Mouse (Mus musculus) kidney, postnatal 0 days (tissue): ENCODE results near the gene Rem1. TPM values are rescaled to one million over a fixed set of nuclear protein-coding genes. Genes with fewer than 3 reads are reported as not detected.

Source experiments
- ATAC-seq: fragments of 200-750 bp; cut with Nextera tagmentation; replicated peaks from 2 replicates; pipeline ENCODE4 v1.8.0; 2017; ENCODE audit warnings: low read depth, moderate number of reproducible peaks, moderate TSS enrichment, moderate library complexity; ENCODE audit not compliant: low FRiP score
- DNase-seq: peaks from one replicate; pipeline ENCODE4 v3.0.0-alpha.2; 2016; ENCODE audit warnings: low spot score
- H3K27ac ChIP-seq: fragments of 300-500 bp; sonication (generic); 2 replicates; pipeline ENCODE4 v1.5.1; 2014; ENCODE audit warnings: mild to moderate bottlenecking
- H3K27me3 ChIP-seq: fragments of 300-500 bp; sonication (generic); 2 replicates; pipeline ENCODE4 v1.6.1; 2014; ENCODE audit warnings: low read length, mixed read lengths; ENCODE audit not compliant: insufficient read depth
- H3K36me3 ChIP-seq: fragments of 300-500 bp; sonication (generic); 2 replicates; pipeline ENCODE4 v1.6.1; 2014; ENCODE audit warnings: low read length, mixed read lengths; ENCODE audit not compliant: insufficient read depth
- H3K4me1 ChIP-seq: fragments of 300-500 bp; sonication (generic); replicated peaks from 2 replicates; pipeline ENCODE4 v1.6.1; 2014; ENCODE audit warnings: antibody characterized with exemption, low read length, mixed read lengths; ENCODE audit not compliant: insufficient read depth
- H3K4me2 ChIP-seq: fragments of 300-500 bp; sonication (generic); 2 replicates; pipeline ENCODE4 v1.6.1; 2014; ENCODE audit warnings: mild to moderate bottlenecking, low read length, moderate library complexity, mixed read lengths
- H3K4me3 ChIP-seq: fragments of 300-500 bp; sonication (generic); replicated peaks from 2 replicates; pipeline ENCODE4 v1.5.1; 2014; ENCODE audit warnings: low read depth, low read length
- H3K9ac ChIP-seq: fragments of 300-500 bp; sonication (generic); 2 replicates; pipeline ENCODE4 v1.6.1; 2014; ENCODE audit warnings: low read depth, low read length
- H3K9me3 ChIP-seq: fragments of 300-500 bp; sonication (generic); replicated peaks from 2 replicates; pipeline ENCODE4 v1.6.1; 2016; ENCODE audit warnings: low read length, inconsistent platforms, mixed read lengths
- CTCF ChIP-seq: IDR thresholded peaks from 2 replicates; pipeline ENCODE4 v1.5.1; 2016; ENCODE audit warnings: antibody characterized with exemption, low read depth, mild to moderate bottlenecking, moderate library complexity
- WGBS: fragments of 180-500 bp; shearing (Covaris S2); extraction: QIAGEN DNeasy Blood & Tissue Kit; methylation state at CpG from one replicate; pipeline ENCODE4 v1.1.7; 2014; 5-methylcytosine and 5-hydroxymethylcytosine counted together
- polyA plus RNA-seq: library from polyadenylated mRNA; unstranded; fragments of >200 nt; fragmentation: Nextera tagmentation; extraction: Ambion mirVana; gene quantifications from 2 replicates; pipeline ENCODE4 v1.2.1, GENCODE M21; 2015

The Rem1 gene
- polyA plus RNA-seq, 1 experiment from 2014 or later, result 48.3 TPM

GRCm38 (mm10) chr2:152599299-152599698 lies 27.5 kb upstream of the Rem1 start, which contains the start of gene Defb45:
Gene Defb45 (minus strand): TSS chr2:152599399.
- Histone ChIP-seq H3K27me3 (no peaks in the 10 kb centered on the region), H3K36me3 (no peaks in the 10 kb centered on the region), H3K4me1 (no peaks in the 10 kb centered on the region), H3K4me2 (no peak within 1 kb of the TSS), H3K9ac (no peak within 1 kb of the TSS), H3K27ac (no peak within 1 kb of the TSS), H3K9me3 (no peaks in the 10 kb centered on the region), H3K4me3 (no peak within 1 kb of the TSS)
- 57% methylated on average over 7 of the region's 7 CpGs for WGBS
- TF ChIP-seq CTCF, result no peak
- DNase-seq (no peak), ATAC-seq (no peak)

GRCm38 (mm10) chr2:152600076-152600475 lies 26.7 kb upstream of the Rem1 start:
- no peak overlapping the region for H3K27ac ChIP-seq
- H3K9me3 ChIP-seq, result no peaks in the 10 kb centered on the region
- no peaks in the 10 kb centered on the region for H3K27me3 ChIP-seq
- H3K4me1 ChIP-seq, result no peaks in the 10 kb centered on the region
- ATAC-seq (no peak), DNase-seq (no peak)
- H3K9ac ChIP-seq, result no peak overlapping the region
- 68% methylated on average over 6 of the region's 6 CpGs for WGBS
- no peak for TF ChIP-seq CTCF
- H3K4me3 ChIP-seq, result no peak overlapping the region
- no peak overlapping the region for H3K4me2 ChIP-seq
- H3K36me3 ChIP-seq, result no peaks in the 10 kb centered on the region

- Histone ChIP-seq H3K36me3 (no peaks in the 10 kb centered on the region), H3K9ac (no peak overlapping the region), H3K4me3 (no peak overlapping the region), H3K4me2 (no peak overlapping the region), H3K9me3 (no peaks in the 10 kb centered on the region), H3K4me1 (peaks cover 2% of the 10 kb centered on the region; the same call in 1 of the 2 replicates), H3K27me3 (no peaks in the 10 kb centered on the region), H3K27ac (no peak overlapping the region)
- no peak for DNase-seq
- peak; percentile 46 for TF ChIP-seq CTCF
- no peak for ATAC-seq
- 79% methylated on average over 4 of the region's 4 CpGs for WGBS
Observed at GRCm38 (mm10) chr2:152601275-152601960, 25.3 kb upstream of the Rem1 start.

- no peak for DNase-seq
- peaks cover 10% of the 10 kb centered on the region; the same call in 1 of the 2 replicates for H3K4me1 ChIP-seq
- H3K36me3 ChIP-seq, result no peaks in the 10 kb centered on the region
- ATAC-seq, result no peak
- H3K9me3 ChIP-seq, result no peaks in the 10 kb centered on the region
- 83% methylated on average over 15 of the region's 15 CpGs for WGBS
- H3K4me2 ChIP-seq, result no peak within 1 kb of the TSS
- H3K27ac ChIP-seq, result no peak within 1 kb of the TSS
- H3K4me3 ChIP-seq, result no peak within 1 kb of the TSS
- H3K9ac ChIP-seq, result no peak within 1 kb of the TSS
- peak; percentile 61 for TF ChIP-seq CTCF
- no peaks in the 10 kb centered on the region for H3K27me3 ChIP-seq
Observed at GRCm38 (mm10) chr2:152604057-152604456, 22.7 kb upstream of the Rem1 start, which contains the start of gene Defb36. Gene Defb36 (plus strand): TSS chr2:152604327.

- peak overlapping the region; percentile 60; the same call in 1 of the 2 replicates for H3K27ac ChIP-seq
- H3K4me3 ChIP-seq, result no peak overlapping the region
- no peaks in the 10 kb centered on the region for H3K27me3 ChIP-seq
- H3K4me1 ChIP-seq, result peaks cover 10% of the 10 kb centered on the region; the same call in 1 of the 2 replicates
- no peak overlapping the region for H3K9ac ChIP-seq
- no peaks in the 10 kb centered on the region for H3K36me3 ChIP-seq
- H3K4me2 ChIP-seq, result no peak overlapping the region
- 9% methylated on average over 6 of the region's 6 CpGs for WGBS
- DNase-seq, result peak; percentile 84
- TF ChIP-seq CTCF, result no peak
- no peaks in the 10 kb centered on the region for H3K9me3 ChIP-seq
- ATAC-seq, result no peak; the same call in 1 of the 2 replicates
Observed at GRCm38 (mm10) chr2:152607746-152608145, 19.0 kb upstream of the Rem1 start.

GRCm38 (mm10) chr2:152608719-152609118 lies 18.0 kb upstream of the Rem1 start:
- H3K27ac ChIP-seq, result no peak overlapping the region
- WGBS, result 81% methylated on average over 1 of the region's 1 CpGs

More at GRCm38 (mm10) chr2:152608719-152609118, 18.0 kb upstream of the Rem1 start:
- peak; percentile 40; the same call in 1 of the 2 replicates for TF ChIP-seq CTCF
- Histone ChIP-seq H3K36me3 (no peaks in the 10 kb centered on the region), H3K27me3 (no peaks in the 10 kb centered on the region), H3K4me3 (no peak overlapping the region), H3K9me3 (no peaks in the 10 kb centered on the region), H3K4me1 (peaks cover 10% of the 10 kb centered on the region; the same call in 1 of the 2 replicates), H3K9ac (no peak overlapping the region), H3K4me2 (no peak overlapping the region)
- ATAC-seq, result no peak
- DNase-seq, result no peak
